Mouse (Mus musculus) erythroblast, embryonic 14.5 days (primary cell): Measurements from ENCODE around the gene Mplkip.

Source experiments
- GATA1 ChIP-seq: IDR thresholded peaks from 2 replicates; pipeline ENCODE4 v1.6.1; 2012; ENCODE audit warnings: low read length, inconsistent platforms, mixed read lengths
- TAL1 ChIP-seq: IDR thresholded peaks from 3 replicates; pipeline ENCODE4 v1.6.1; 2012; ENCODE audit warnings: low read length, inconsistent platforms, mixed read lengths

GRCm38 (mm10) chr13:17695898-17696580 is 1.0 kb downstream of the Mplkip start:
- TF ChIP-seq GATA1 (no peak), TAL1 (no peak)
